Mouse (Mus musculus): ENCODE results near the gene Vps13d.
A peak's percentile ranks its signal among the peaks of the same experiment; 100 is the strongest.
"Not testable (repeated sequence)": the region's sequence is repeated elsewhere in the genome, so short reads cannot be mapped to it uniquely, and the experiment has no call there.

The Vps13d gene

GRCm38 (mm10) chr4:145210564-145210963 is 15.8 kb upstream of the Vps13d start:
- DNase-seq: no peak

GRCm38 (mm10) chr4:145209690-145210088 is 14.9 kb upstream of the Vps13d start:
- DNase-seq: no peak

- no peak for DNase-seq
Measured at GRCm38 (mm10) chr4:145209076-145209689, 14.4 kb upstream of the Vps13d start.

- DNase-seq: no peak
Measured at GRCm38 (mm10) chr4:145207718-145208371, 13.0 kb upstream of the Vps13d start.

- DNase-seq: no peak
Measured at GRCm38 (mm10) chr4:145204779-145205178, 10.0 kb upstream of the Vps13d start.

- DNase-seq: no peak
Measured at GRCm38 (mm10) chr4:145203305-145203704, 8.5 kb upstream of the Vps13d start.

GRCm38 (mm10) chr4:145201424-145201823 is 6.6 kb upstream of the Vps13d start:
- no peak for DNase-seq

- DNase-seq: no peak
Measured at GRCm38 (mm10) chr4:145199982-145200699, 5.3 kb upstream of the Vps13d start.

- DNase-seq: no peak
Measured at GRCm38 (mm10) chr4:145196586-145196985, 1.8 kb upstream of the Vps13d start.

GRCm38 (mm10) chr4:145195172-145195571 is 367 bp upstream of the Vps13d start:
- DNase-seq: no peak

GRCm38 (mm10) chr4:145193991-145194511 is 754 bp downstream of the Vps13d start:
- DNase-seq: no peak

- no peak for DNase-seq
Measured at GRCm38 (mm10) chr4:145193406-145193805, 1.4 kb downstream of the Vps13d start.

GRCm38 (mm10) chr4:145192686-145193085 is 2.1 kb downstream of the Vps13d start:
- DNase-seq: no peak

- DNase-seq: no peak
Measured at GRCm38 (mm10) chr4:145188561-145188960, 6.2 kb downstream of the Vps13d start.

GRCm38 (mm10) chr4:145187619-145188018 is 7.2 kb downstream of the Vps13d start:
- DNase-seq: no peak

GRCm38 (mm10) chr4:145178918-145179549 is 15.8 kb downstream of the Vps13d start:
- DNase-seq: no peak

GRCm38 (mm10) chr4:145165542-145165941 is 29.3 kb downstream of the Vps13d start:
- DNase-seq: not testable (repeated sequence)

- no peak for DNase-seq
Measured at GRCm38 (mm10) chr4:145164111-145164510, 30.7 kb downstream of the Vps13d start.

- peak; percentile 12 for DNase-seq
Measured at GRCm38 (mm10) chr4:145161243-145161642, 33.6 kb downstream of the Vps13d start.

GRCm38 (mm10) chr4:145155956-145156355 is 38.8 kb downstream of the Vps13d start:
- peak; percentile 61 for DNase-seq

GRCm38 (mm10) chr4:145151103-145151486 is 43.7 kb downstream of the Vps13d start:
- no peak for DNase-seq

- no peak for DNase-seq
Measured at GRCm38 (mm10) chr4:145150345-145151102, 44.3 kb downstream of the Vps13d start.

Data from thymus, postnatal 25 days (tissue).